8 mouse cellular contexts compared by ENCODE assay signal in genomic region chr4:155944271-155944670, GRCm38 (mm10). TPM values are rescaled to one million over a fixed set of nuclear protein-coding genes. Genes with fewer than 3 reads are reported as not detected.
A peak's percentile ranks its signal among the peaks of the same experiment; 100 is the strongest.
DNase-seq lines count a peak whose midpoint lies in the region; ATAC-seq and TF ChIP-seq lines count a peak whose summit lies in the region.

No protein-coding gene starts in this region.

- DNase-seq in cerebellum, adult 2 months: no peak
- no peak for DNase-seq in cerebellum, postnatal 4 days (ENCODE audit: low spot score in 2 of 2)
- peak; percentile 52 for DNase-seq in MEL (ENCODE audit: low read depth, low spot score)
- no peak for DNase-seq in limb, embryonic 14.5 days (ENCODE audit: low spot score)
- peak; percentile 30 for DNase-seq in neural tube, embryonic 10.5 days (ENCODE audit: extremely low spot score, low spot score)
- DNase-seq in embryo, embryonic 10 days (ENCODE audit: low spot score): no peak
- DNase-seq in cerebellum, adult 9-11 months: no peak

- H3K4me3 ChIP-seq in cerebellum, adult 2 months (replicated peaks; ENCODE audit: insufficient read depth, low read depth, low read length): peak overlapping the region; percentile 94
- peak overlapping the region; percentile 82 to 88 for H3K4me3 ChIP-seq in MEL (ENCODE audit: control insufficient read depth in 1 of 2, insufficient read depth in 1 of 2, low read depth in 2 of 2, low read length in 2 of 2)
- peak overlapping the region; percentile 81 to 89 for H3K4me3 ChIP-seq in heart, embryonic 14.5 days (ENCODE audit: control insufficient read depth in 1 of 2, insufficient read depth in 1 of 2, low read depth in 1 of 2, low read length in 2 of 2)
- H3K4me3 ChIP-seq in limb, embryonic 14.5 days (replicated peaks; ENCODE audit: low read length): peak overlapping the region; percentile 99

- no peaks in the 10 kb centered on the region for H3K9me3 ChIP-seq in MEL (replicated peaks; ENCODE audit: insufficient read depth, low read length)
- no peaks in the 10 kb centered on the region for H3K9me3 ChIP-seq in heart, embryonic 14.5 days (ENCODE audit: control insufficient read depth, low read length)
- H3K9me3 ChIP-seq in limb, embryonic 14.5 days (ENCODE audit: control insufficient read depth, low read length): no peaks in the 10 kb centered on the region

- ATAC-seq in heart, embryonic 14.5 days (ENCODE audit: insufficient number of reproducible peaks, insufficient read depth, low FRiP score, low read depth): no peak
- no peak for ATAC-seq in limb, embryonic 14.5 days (ENCODE audit: low FRiP score, low read depth)

- H3K36me3 ChIP-seq in MEL (ENCODE audit: control insufficient read depth in 1 of 2, insufficient read depth in 2 of 2, low read length in 2 of 2): peaks cover 9 to 12% of the 10 kb centered on the region in 2 experiments
- peaks cover 33% of the 10 kb centered on the region for H3K36me3 ChIP-seq in heart, embryonic 14.5 days (ENCODE audit: control insufficient read depth, insufficient read depth, low read length)
- peaks cover 30% of the 10 kb centered on the region for H3K36me3 ChIP-seq in limb, embryonic 14.5 days (ENCODE audit: control insufficient read depth, insufficient read depth, low read length)

- no peak for TF ChIP-seq POLR2A in cerebellum, adult 2 months (IDR thresholded peaks at IDR 0.05; ENCODE audit: borderline replicate concordance, insufficient read depth, low read length)
- no peak for TF ChIP-seq POLR2A in MEL (IDR thresholded peaks at IDR 0.05; ENCODE audit: control insufficient read depth in 1 of 2, insufficient read depth in 1 of 2, low read depth in 1 of 2, low read length in 2 of 2, poor library complexity in 1 of 2)
- TF ChIP-seq POLR2A in limb, embryonic 14.5 days (IDR thresholded peaks at IDR 0.05; ENCODE audit: borderline replicate concordance, extremely low read depth, insufficient read depth, insufficient read length): no peak

- no peaks in the 10 kb centered on the region for H3K27me3 ChIP-seq in cerebellum, adult 2 months (ENCODE audit: control insufficient read depth, insufficient read depth, low read length)
- no peaks in the 10 kb centered on the region for H3K27me3 ChIP-seq in MEL (ENCODE audit: control insufficient read depth in 1 of 2, insufficient read depth in 2 of 2, low read length in 2 of 2)
- H3K27me3 ChIP-seq in heart, embryonic 14.5 days (ENCODE audit: control insufficient read depth, insufficient read depth, low read length): no peaks in the 10 kb centered on the region
- H3K27me3 ChIP-seq in limb, embryonic 14.5 days (ENCODE audit: control insufficient read depth, insufficient read depth, low read length): no peaks in the 10 kb centered on the region

- peaks cover 50% of the 10 kb centered on the region for H3K79me2 ChIP-seq in MEL (ENCODE audit: control insufficient read depth, insufficient read depth, low read length, poor library complexity)

- H3K4me2 ChIP-seq in heart, embryonic 14.5 days (ENCODE audit: low read length): peak overlapping the region; percentile 90
- peak overlapping the region; percentile 90 for H3K4me2 ChIP-seq in limb, embryonic 14.5 days (replicated peaks; ENCODE audit: low read depth, low read length, severe bottlenecking)

- H3K27ac ChIP-seq in cerebellum, adult 2 months (ENCODE audit: insufficient read depth, low read length): no peak overlapping the region
- peak overlapping the region; percentile 32 for H3K27ac ChIP-seq in MEL (ENCODE audit: control insufficient read depth, low read depth, low read length)
- peak overlapping the region in 1 of 2 experiments; percentile 80; a peak in 2 of 4 replicates for H3K27ac ChIP-seq in heart, embryonic 14.5 days (replicated peaks in 1 of 2; ENCODE audit: control insufficient read depth in 1 of 2, insufficient read depth in 1 of 2, low read depth in 2 of 2, low read length in 2 of 2)
- peak overlapping the region; percentile 63 for H3K27ac ChIP-seq in limb, embryonic 14.5 days (replicated peaks; ENCODE audit: low read depth, low read length)

- peaks cover 11% of the 10 kb centered on the region for H3K4me1 ChIP-seq in cerebellum, adult 2 months (ENCODE audit: control insufficient read depth, insufficient read depth, low read length)
- peaks cover 3 to 11% of the 10 kb centered on the region in 2 experiments; a peak in 2 of 4 replicates for H3K4me1 ChIP-seq in MEL (ENCODE audit: control insufficient read depth in 1 of 2, insufficient read depth in 2 of 2, low read length in 2 of 2)
- H3K4me1 ChIP-seq in heart, embryonic 14.5 days (ENCODE audit: control insufficient read depth in 2 of 2, insufficient read depth in 2 of 2, low read length in 2 of 2): peaks cover 10 to 23% of the 10 kb centered on the region in 2 experiments
- H3K4me1 ChIP-seq in limb, embryonic 14.5 days (ENCODE audit: control insufficient read depth, insufficient read depth, low read length): peaks cover 15% of the 10 kb centered on the region

- TF ChIP-seq RAD21 in MEL (IDR thresholded peaks at IDR 0.05; ENCODE audit: low read depth, low read length): no peak

- no peak for TF ChIP-seq EP300 in MEL (IDR thresholded peaks at IDR 0.05; ENCODE audit: low read depth in 1 of 2, low read length in 2 of 2)

- no peak for TF ChIP-seq CTCF in cerebellum, adult 2 months (IDR thresholded peaks at IDR 0.05; ENCODE audit: borderline replicate concordance, insufficient read depth, low read depth, low read length)
- no peak for TF ChIP-seq CTCF in MEL (IDR thresholded peaks at IDR 0.05 in 2 of 3, conservative IDR thresholded peaks at IDR 0.05 in 1 of 3; ENCODE audit: control insufficient read depth in 1 of 3, insufficient read depth in 1 of 3, low read depth in 2 of 3, low read length in 3 of 3, poor library complexity in 1 of 3, severe bottlenecking in 1 of 3)

- WGBS in cerebellum, adult 2 months: under 1% methylated on average over 17 of the region's 17 CpGs
- 1% methylated on average over 17 of the region's 17 CpGs for WGBS in heart, embryonic 14.5 days
- 0% methylated on average over 17 of the region's 17 CpGs for WGBS in limb, embryonic 14.5 days

- peak overlapping the region; percentile 94 for H3K9ac ChIP-seq in MEL (ENCODE audit: control insufficient read depth, low read depth, low read length, poor library complexity, severe bottlenecking)
- peak overlapping the region; percentile 91 for H3K9ac ChIP-seq in heart, embryonic 14.5 days (ENCODE audit: low read length)
- peak overlapping the region; percentile 86 for H3K9ac ChIP-seq in limb, embryonic 14.5 days (ENCODE audit: low read depth, low read length, severe bottlenecking)

TF ChIP-seq in MEL, 35 proteins besides CTCF, POLR2A, EP300 and RAD21:
- TF ChIP-seq ZNF384 (IDR thresholded peaks at IDR 0.05; ENCODE audit: low read depth, low read length): no peak
- TF ChIP-seq GATA1 (IDR thresholded peaks at IDR 0.05; ENCODE audit: low read depth, low read length): 0 out of 2 replicates have a peak, but pooled peaks have one; percentile 32
- TF ChIP-seq USF2 (IDR thresholded peaks at IDR 0.05; ENCODE audit: borderline replicate concordance in 1 of 2, insufficient read depth in 1 of 2, low read depth in 1 of 2, low read length in 2 of 2): no peak
- TF ChIP-seq POLR2AphosphoS2 (IDR thresholded peaks at IDR 0.05; ENCODE audit: low read length): no peak
- TF ChIP-seq USF1 (IDR thresholded peaks at IDR 0.05; ENCODE audit: low read depth, low read length): no peak

RNA-seq across cellular contexts. Expression of gene Ube2j2, which starts 0.6 kb away (rescaled TPM):
- 78.4 and 83.8 TPM in 2 replicates for polyA plus RNA-seq in cerebellum, adult 2 months (2012; rRNA removed)
- 120 and 121 TPM in 2 replicates for total RNA-seq in MEL (2012; rRNA removed)
- 100 to 1,000 TPM in 1 of 2 experiments, not detected in 1; 172 TPM for polyA plus RNA-seq in MEL (2012; ENCODE audit: insufficient read depth in 1 of 2, insufficient read length in 2 of 2, low read depth in 1 of 2, low replicate concordance in 2 of 2, missing spikeins in 1 of 2)
- polyA plus RNA-seq in heart, embryonic 14.5 days (2014; fragmentation: Nextera tagmentation; extraction: Ambion mirVana): 75.5 and 98.6 TPM in 2 replicates
- 106 and 117 TPM in 2 replicates for polyA plus RNA-seq in limb, embryonic 14.5 days (2012; rRNA removed)
- polyA plus RNA-seq in limb, embryonic 14.5 days (2014; fragmentation: Nextera tagmentation; extraction: Ambion mirVana): 122 and 126 TPM in 2 replicates

RNA-seq across cellular contexts. Expression of gene C1qtnf12, which starts 17.8 kb away (rescaled TPM):
- polyA plus RNA-seq in cerebellum, adult 2 months (2012; rRNA removed): 16.8 and 22.1 TPM in 2 replicates
- total RNA-seq in MEL (2012; rRNA removed): 1.2 and 1.8 TPM in 2 replicates
- 1 to 10 TPM in 1 of 2 experiments, not detected in 1; 2.9 TPM for polyA plus RNA-seq in MEL (2012; ENCODE audit: insufficient read depth in 1 of 2, insufficient read length in 2 of 2, low read depth in 1 of 2, low replicate concordance in 2 of 2, missing spikeins in 1 of 2)
- 26.8 and 29.2 TPM in 2 replicates for polyA plus RNA-seq in heart, embryonic 14.5 days (2014; fragmentation: Nextera tagmentation; extraction: Ambion mirVana)
- 37.0 and 44.3 TPM in 2 replicates for polyA plus RNA-seq in limb, embryonic 14.5 days (2012; rRNA removed)
- 52.3 and 56.6 TPM in 2 replicates for polyA plus RNA-seq in limb, embryonic 14.5 days (2014; fragmentation: Nextera tagmentation; extraction: Ambion mirVana)

RNA-seq across cellular contexts. Expression of gene B3galt6, which starts 48.2 kb away (rescaled TPM):
- 10.8 and 11.4 TPM in 2 replicates for polyA plus RNA-seq in cerebellum, adult 2 months (2012; rRNA removed)
- total RNA-seq in MEL (2012; rRNA removed): 6.6 and 9.1 TPM in 2 replicates
- polyA plus RNA-seq in MEL (2012; ENCODE audit: insufficient read depth in 1 of 2, insufficient read length in 2 of 2, low read depth in 1 of 2, low replicate concordance in 2 of 2, missing spikeins in 1 of 2): 1 to 10 TPM in 1 of 2 experiments, not detected in 1; 3.8 TPM
- polyA plus RNA-seq in heart, embryonic 14.5 days (2014; fragmentation: Nextera tagmentation; extraction: Ambion mirVana): 8.9 and 11.5 TPM in 2 replicates
- 11.3 and 15.2 TPM in 2 replicates for polyA plus RNA-seq in limb, embryonic 14.5 days (2012; rRNA removed)
- 17.0 and 18.8 TPM in 2 replicates for polyA plus RNA-seq in limb, embryonic 14.5 days (2014; fragmentation: Nextera tagmentation; extraction: Ambion mirVana)

RNA-seq across cellular contexts. Expression of gene Sdf4, which starts 48.4 kb away (rescaled TPM):
- polyA plus RNA-seq in cerebellum, adult 2 months (2012; rRNA removed): 136 and 142 TPM in 2 replicates
- total RNA-seq in MEL (2012; rRNA removed): 111 and 114 TPM in 2 replicates
- polyA plus RNA-seq in MEL (2012; ENCODE audit: insufficient read depth in 1 of 2, insufficient read length in 2 of 2, low read depth in 1 of 2, low replicate concordance in 2 of 2, missing spikeins in 1 of 2): 100 to 1,000 TPM in 1 of 2 experiments, not detected in 1; 117 TPM
- 133 and 137 TPM in 2 replicates for polyA plus RNA-seq in heart, embryonic 14.5 days (2014; fragmentation: Nextera tagmentation; extraction: Ambion mirVana)
- polyA plus RNA-seq in limb, embryonic 14.5 days (2012; rRNA removed): 52.4 and 74.5 TPM in 2 replicates
- polyA plus RNA-seq in limb, embryonic 14.5 days (2014; fragmentation: Nextera tagmentation; extraction: Ambion mirVana): 171 TPM in 2 replicates

RNA-seq across cellular contexts. Expression of gene Acap3, which starts 52.6 kb away (rescaled TPM):
- polyA plus RNA-seq in cerebellum, adult 2 months (2012; rRNA removed): 98.5 and 99.2 TPM in 2 replicates
- 17.6 and 24.5 TPM in 2 replicates for total RNA-seq in MEL (2012; rRNA removed)
- polyA plus RNA-seq in MEL (2012; ENCODE audit: insufficient read depth in 1 of 2, insufficient read length in 2 of 2, low read depth in 1 of 2, low replicate concordance in 2 of 2, missing spikeins in 1 of 2): 10 to 100 TPM in 1 of 2 experiments, not detected in 1; 39.1 TPM
- polyA plus RNA-seq in heart, embryonic 14.5 days (2014; fragmentation: Nextera tagmentation; extraction: Ambion mirVana): 9.0 and 9.4 TPM in 2 replicates
- 33.8 and 41.6 TPM in 2 replicates for polyA plus RNA-seq in limb, embryonic 14.5 days (2012; rRNA removed)
- polyA plus RNA-seq in limb, embryonic 14.5 days (2014; fragmentation: Nextera tagmentation; extraction: Ambion mirVana): 19.8 and 22.6 TPM in 2 replicates

Comparison
In these comparisons a context has a peak if more than half of its experiments do, and no peak if none do; other contexts are left out.
1. DNase-seq: peak in MEL (single experiment) and neural tube, embryonic 10.5 days (single experiment); none in cerebellum, adult 2 months (0 of 2), cerebellum, postnatal 4 days (0 of 2), limb, embryonic 14.5 days (single experiment), embryo, embryonic 10 days (single experiment) and cerebellum, adult 9-11 months (single experiment).
2. Peak in every context shown above with its lines, with median percentiles within 50 percentile points of each other: H3K4me3 ChIP-seq and H3K9ac ChIP-seq.